Mouse (Mus musculus): ENCODE data around the gene Rgs3. TPM values are rescaled to one million over a fixed set of nuclear protein-coding genes. Genes with fewer than 3 reads are reported as not detected.

Gene Rgs3
- polyA plus RNA-seq, 1 experiment from 2014 or later, result 49.1 TPM

DNA sequence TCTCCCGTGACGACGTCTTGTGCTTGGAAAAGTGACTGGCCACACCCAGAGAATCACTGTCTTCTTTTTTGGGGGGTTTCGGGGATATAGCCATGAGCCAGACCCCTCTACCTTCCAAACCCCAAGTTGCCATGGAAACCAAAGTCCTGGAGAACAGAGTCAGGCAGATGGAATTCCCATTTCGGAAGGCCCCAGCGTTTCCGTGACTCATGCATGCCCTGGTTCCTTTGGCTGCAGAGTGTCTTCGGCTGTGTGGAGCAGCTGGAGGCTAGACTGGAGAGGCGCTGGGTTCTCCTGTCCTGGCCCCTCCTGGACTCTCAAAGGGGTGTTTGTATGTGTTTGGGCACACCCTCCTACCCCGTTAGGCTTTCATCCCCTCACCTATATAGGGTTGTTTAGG is 145.4 kb downstream of the Rgs3 start:
- no peak overlapping the region for H3K4me3 ChIP-seq (replicated peaks; ENCODE audit: low read depth, low read length)
- H3K27ac ChIP-seq (replicated peaks; ENCODE audit: low read depth, low read length), result no peak overlapping the region
- no peak for DNase-seq
- H3K9ac ChIP-seq (replicated peaks; ENCODE audit: low read length), result no peak overlapping the region
- 74% methylated on average over 10 of the region's 10 CpGs for WGBS
- no peak for ATAC-seq (ENCODE audit: low FRiP score, low TSS enrichment)
- no peak overlapping the region for H3K4me2 ChIP-seq (ENCODE audit: low read length)
- H3K27me3 ChIP-seq (ENCODE audit: control insufficient read depth, insufficient read depth, low read length), result no peaks in the 10 kb centered on the region
- no peaks in the 10 kb centered on the region; the same call in 1 of the 2 replicates for H3K4me1 ChIP-seq (ENCODE audit: control insufficient read depth, insufficient read depth, low read length)
- peaks cover 41% of the 10 kb centered on the region for H3K36me3 ChIP-seq (ENCODE audit: control insufficient read depth, insufficient read depth, low read length)
- no peaks in the 10 kb centered on the region for H3K9me3 ChIP-seq (ENCODE audit: control insufficient read depth, low read length)

DNA sequence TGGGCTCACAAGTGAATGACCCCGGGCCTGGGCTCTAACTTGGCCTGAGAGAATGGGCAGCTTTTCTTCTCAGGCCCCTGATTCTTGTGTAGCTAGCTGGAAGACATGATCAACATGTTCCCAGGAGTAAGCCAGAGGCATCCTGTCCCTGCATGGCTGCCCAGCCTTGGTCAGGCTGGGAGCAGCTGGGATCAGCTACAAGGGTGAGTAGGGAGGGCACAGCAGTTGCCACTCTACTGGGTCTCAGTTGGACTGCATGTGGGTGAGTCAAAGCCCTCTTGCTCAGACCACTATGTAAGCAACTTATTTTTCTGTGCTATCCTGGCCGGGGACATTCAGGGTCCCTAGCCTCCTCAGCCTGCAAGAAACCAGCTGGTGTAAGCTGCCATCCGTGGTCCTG is 146.1 kb downstream of the Rgs3 start:
- DNase-seq, result no peak
- peaks cover 33% of the 10 kb centered on the region for H3K36me3 ChIP-seq (ENCODE audit: control insufficient read depth, insufficient read depth, low read length)
- ATAC-seq (ENCODE audit: low FRiP score, low TSS enrichment), result 0 out of 2 replicates have a peak, but pooled peaks have one; percentile 19
- H3K4me1 ChIP-seq (ENCODE audit: control insufficient read depth, insufficient read depth, low read length), result no peaks in the 10 kb centered on the region
- H3K27ac ChIP-seq (replicated peaks; ENCODE audit: low read depth, low read length), result no peak overlapping the region; the same call in 1 of the 2 replicates
- H3K27me3 ChIP-seq (ENCODE audit: control insufficient read depth, insufficient read depth, low read length), result no peaks in the 10 kb centered on the region
- 52% methylated on average over 3 of the region's 3 CpGs for WGBS
- no peak overlapping the region for H3K4me3 ChIP-seq (replicated peaks; ENCODE audit: low read depth, low read length)
- no peak overlapping the region for H3K9ac ChIP-seq (replicated peaks; ENCODE audit: low read length)
- no peak overlapping the region for H3K4me2 ChIP-seq (ENCODE audit: low read length)
- H3K9me3 ChIP-seq (ENCODE audit: control insufficient read depth, low read length), result no peaks in the 10 kb centered on the region

- no peak for DNase-seq
- Histone ChIP-seq H3K27me3 (ENCODE audit: control insufficient read depth, insufficient read depth, low read length) (no peaks in the 10 kb centered on the region), H3K36me3 (ENCODE audit: control insufficient read depth, insufficient read depth, low read length) (peaks cover 18% of the 10 kb centered on the region), H3K9ac (replicated peaks; ENCODE audit: low read length) (no peak overlapping the region), H3K4me3 (replicated peaks; ENCODE audit: low read depth, low read length) (no peak overlapping the region), H3K4me2 (ENCODE audit: low read length) (no peak overlapping the region), H3K9me3 (ENCODE audit: control insufficient read depth, low read length) (no peaks in the 10 kb centered on the region), H3K4me1 (ENCODE audit: control insufficient read depth, insufficient read depth, low read length) (no peaks in the 10 kb centered on the region), H3K27ac (replicated peaks; ENCODE audit: low read depth, low read length) (no peak overlapping the region)
- ATAC-seq (ENCODE audit: low FRiP score, low TSS enrichment), result no peak
- WGBS, result 79% methylated on average over 7 of the region's 7 CpGs
These were observed 148.4 kb downstream of the Rgs3 start for GRCm38 (mm10) chr4:62708084-62708483.

DNA sequence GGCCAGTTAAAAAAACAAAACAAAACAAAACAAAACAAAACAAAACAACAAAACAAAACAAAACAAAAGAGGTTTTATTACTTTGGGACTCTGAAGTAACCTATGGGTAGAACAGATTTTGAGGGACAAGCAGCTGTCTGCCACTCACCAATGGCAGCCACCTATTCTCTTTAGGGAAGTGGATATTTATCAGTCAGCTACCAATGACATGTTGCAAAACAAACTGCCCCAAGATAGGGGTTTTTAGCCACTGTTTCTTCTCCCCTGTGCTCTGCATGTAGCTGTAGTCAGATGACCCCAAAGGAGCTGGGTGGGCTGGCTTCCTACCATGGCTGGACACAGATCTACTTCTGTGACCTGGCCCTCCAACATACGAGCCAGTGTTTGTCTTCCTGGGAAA is 149.3 kb downstream of the Rgs3 start:
- no peak for DNase-seq
- no peak overlapping the region for H3K4me2 ChIP-seq (ENCODE audit: low read length)
- H3K36me3 ChIP-seq (ENCODE audit: control insufficient read depth, insufficient read depth, low read length), result peaks cover 9% of the 10 kb centered on the region
- H3K4me3 ChIP-seq (replicated peaks; ENCODE audit: low read depth, low read length), result no peak overlapping the region
- H3K27ac ChIP-seq (replicated peaks; ENCODE audit: low read depth, low read length), result no peak overlapping the region
- ATAC-seq (ENCODE audit: low FRiP score, low TSS enrichment), result no peak
- H3K27me3 ChIP-seq (ENCODE audit: control insufficient read depth, insufficient read depth, low read length), result no peaks in the 10 kb centered on the region
- H3K9ac ChIP-seq (replicated peaks; ENCODE audit: low read length), result no peak overlapping the region
- no peaks in the 10 kb centered on the region for H3K9me3 ChIP-seq (ENCODE audit: control insufficient read depth, low read length)
- H3K4me1 ChIP-seq (ENCODE audit: control insufficient read depth, insufficient read depth, low read length), result no peaks in the 10 kb centered on the region
- 78% methylated on average over 1 of the region's 1 CpGs for WGBS

DNA sequence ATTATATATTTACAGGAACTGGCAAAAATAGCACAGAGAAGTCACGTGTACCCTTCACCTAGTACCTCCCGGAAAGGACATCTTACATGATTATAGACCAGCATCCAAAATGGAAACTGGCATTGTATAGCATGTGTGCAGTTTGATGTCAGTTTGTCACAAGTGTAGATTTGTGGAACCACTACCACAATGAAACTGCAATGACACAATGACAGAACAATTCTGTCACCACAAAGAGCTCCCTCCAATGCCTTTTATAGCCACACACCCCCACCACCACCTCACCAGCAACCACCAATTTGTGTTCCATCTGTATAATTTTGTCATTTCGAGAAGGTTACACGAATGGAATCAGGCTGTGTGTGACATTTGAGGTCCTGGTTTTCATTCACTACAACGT is 149.8 kb downstream of the Rgs3 start:
- ATAC-seq (ENCODE audit: low FRiP score, low TSS enrichment) (no peak), DNase-seq (no peak)
- H3K4me3 ChIP-seq (replicated peaks; ENCODE audit: low read depth, low read length), result no peak overlapping the region
- H3K9me3 ChIP-seq (ENCODE audit: control insufficient read depth, low read length), result no peaks in the 10 kb centered on the region
- no peak overlapping the region for H3K4me2 ChIP-seq (ENCODE audit: low read length)
- H3K27ac ChIP-seq (replicated peaks; ENCODE audit: low read depth, low read length), result no peak overlapping the region
- peaks cover 5% of the 10 kb centered on the region; the same call in 1 of the 2 replicates for H3K36me3 ChIP-seq (ENCODE audit: control insufficient read depth, insufficient read depth, low read length)
- H3K4me1 ChIP-seq (ENCODE audit: control insufficient read depth, insufficient read depth, low read length), result no peaks in the 10 kb centered on the region
- H3K27me3 ChIP-seq (ENCODE audit: control insufficient read depth, insufficient read depth, low read length), result no peaks in the 10 kb centered on the region
- no peak overlapping the region for H3K9ac ChIP-seq (replicated peaks; ENCODE audit: low read length)
- 88% methylated on average over 5 of the region's 5 CpGs for WGBS

DNA sequence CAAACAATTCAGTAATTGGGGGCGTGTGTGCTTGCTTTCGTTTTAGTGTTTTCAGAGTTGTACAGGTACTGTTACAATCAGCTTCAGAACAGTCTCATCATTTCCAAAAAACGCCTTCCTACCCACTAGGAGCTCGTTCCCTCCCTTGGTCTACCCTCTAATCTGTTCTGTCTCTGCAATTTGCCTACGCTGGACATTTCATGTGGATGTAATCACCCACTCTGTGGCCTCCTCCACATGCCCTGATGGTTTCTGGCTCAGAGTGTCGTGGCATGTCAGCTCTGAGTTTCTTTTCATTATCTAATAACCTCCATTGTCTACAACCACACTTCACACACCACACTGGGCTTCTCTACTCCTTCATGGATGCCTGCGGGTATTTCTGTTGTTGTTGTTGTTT is 151.5 kb downstream of the Rgs3 start:
- Histone ChIP-seq H3K36me3 (ENCODE audit: control insufficient read depth, insufficient read depth, low read length) (no peaks in the 10 kb centered on the region), H3K27ac (replicated peaks; ENCODE audit: low read depth, low read length) (no peak overlapping the region), H3K4me3 (replicated peaks; ENCODE audit: low read depth, low read length) (no peak overlapping the region), H3K4me1 (ENCODE audit: control insufficient read depth, insufficient read depth, low read length) (no peaks in the 10 kb centered on the region), H3K4me2 (ENCODE audit: low read length) (no peak overlapping the region), H3K9ac (replicated peaks; ENCODE audit: low read length) (no peak overlapping the region), H3K27me3 (ENCODE audit: control insufficient read depth, insufficient read depth, low read length) (no peaks in the 10 kb centered on the region), H3K9me3 (ENCODE audit: control insufficient read depth, low read length) (no peaks in the 10 kb centered on the region)
- 86% methylated on average over 7 of the region's 7 CpGs for WGBS
- ATAC-seq (ENCODE audit: low FRiP score, low TSS enrichment) (no peak), DNase-seq (no peak)

DNA sequence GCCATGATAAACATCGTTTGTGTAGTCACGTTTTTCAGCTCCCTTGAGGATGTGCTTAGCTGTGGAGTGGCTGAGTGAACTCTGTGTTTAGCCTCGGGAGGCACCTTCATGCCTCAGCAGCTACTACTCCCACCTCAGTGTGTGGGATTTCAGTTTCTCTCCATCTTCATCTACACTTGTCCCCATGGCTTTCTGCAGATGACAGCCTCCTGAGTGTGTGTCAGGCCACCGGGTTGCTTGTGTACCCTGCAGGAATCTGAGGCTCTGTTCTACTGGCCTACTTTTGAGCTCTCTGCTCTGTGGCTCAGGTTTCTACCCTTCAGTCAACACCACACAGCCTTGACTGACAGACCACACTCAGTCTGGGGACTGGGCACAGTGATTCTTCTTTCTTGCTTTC is 151.9 kb downstream of the Rgs3 start:
- no peak overlapping the region for H3K4me3 ChIP-seq (replicated peaks; ENCODE audit: low read depth, low read length)
- WGBS, result 83% methylated on average over 4 of the region's 4 CpGs
- H3K4me2 ChIP-seq (ENCODE audit: low read length), result no peak overlapping the region
- no peaks in the 10 kb centered on the region for H3K36me3 ChIP-seq (ENCODE audit: control insufficient read depth, insufficient read depth, low read length)
- no peaks in the 10 kb centered on the region for H3K27me3 ChIP-seq (ENCODE audit: control insufficient read depth, insufficient read depth, low read length)
- H3K27ac ChIP-seq (replicated peaks; ENCODE audit: low read depth, low read length), result no peak overlapping the region
- ATAC-seq (ENCODE audit: low FRiP score, low TSS enrichment), result no peak
- no peaks in the 10 kb centered on the region for H3K4me1 ChIP-seq (ENCODE audit: control insufficient read depth, insufficient read depth, low read length)
- no peaks in the 10 kb centered on the region for H3K9me3 ChIP-seq (ENCODE audit: control insufficient read depth, low read length)
- DNase-seq, result no peak
- no peak overlapping the region for H3K9ac ChIP-seq (replicated peaks; ENCODE audit: low read length)

GRCm38 (mm10) chr4:62720861-62721260 is 161.2 kb downstream of the Rgs3 start:
- Histone ChIP-seq H3K4me1 (ENCODE audit: control insufficient read depth, insufficient read depth, low read length) (no peaks in the 10 kb centered on the region), H3K36me3 (ENCODE audit: control insufficient read depth, insufficient read depth, low read length) (no peaks in the 10 kb centered on the region), H3K27ac (replicated peaks; ENCODE audit: low read depth, low read length) (no peak overlapping the region), H3K4me2 (ENCODE audit: low read length) (no peak overlapping the region), H3K4me3 (replicated peaks; ENCODE audit: low read depth, low read length) (no peak overlapping the region), H3K27me3 (ENCODE audit: control insufficient read depth, insufficient read depth, low read length) (no peaks in the 10 kb centered on the region), H3K9ac (replicated peaks; ENCODE audit: low read length) (no peak overlapping the region), H3K9me3 (ENCODE audit: control insufficient read depth, low read length) (no peaks in the 10 kb centered on the region)
- no peak for DNase-seq
- ATAC-seq (ENCODE audit: low FRiP score, low TSS enrichment), result no peak

DNA sequence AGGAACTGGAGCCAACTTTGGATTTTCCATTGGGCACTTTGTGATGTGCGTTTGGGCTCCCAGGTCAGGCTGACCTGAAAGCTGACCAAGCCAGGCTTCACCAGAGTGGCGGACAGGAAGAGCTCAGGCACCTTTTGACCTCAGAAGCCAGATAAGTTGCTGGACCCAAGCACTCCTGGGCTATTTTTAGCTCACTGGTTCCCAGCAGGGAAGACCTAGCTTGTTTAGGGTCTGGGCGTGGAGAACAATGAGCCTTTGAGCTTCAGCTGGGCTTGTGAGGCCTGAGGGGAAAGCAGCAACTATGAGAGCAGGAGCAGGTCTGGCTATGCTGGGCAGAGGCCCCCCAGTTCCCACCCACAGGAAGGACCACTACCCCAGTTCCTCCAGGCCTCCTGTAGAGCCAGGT is 162.4 kb downstream of the Rgs3 start:
- Histone ChIP-seq H3K36me3 (ENCODE audit: control insufficient read depth, insufficient read depth, low read length) (no peaks in the 10 kb centered on the region), H3K4me1 (ENCODE audit: control insufficient read depth, insufficient read depth, low read length) (no peaks in the 10 kb centered on the region), H3K4me3 (replicated peaks; ENCODE audit: low read depth, low read length) (no peak overlapping the region), H3K27me3 (ENCODE audit: control insufficient read depth, insufficient read depth, low read length) (no peaks in the 10 kb centered on the region), H3K9me3 (ENCODE audit: control insufficient read depth, low read length) (no peaks in the 10 kb centered on the region), H3K27ac (replicated peaks; ENCODE audit: low read depth, low read length) (0 out of 2 replicates have a peak overlapping the region, but pooled peaks have one; percentile 32), H3K9ac (replicated peaks; ENCODE audit: low read length) (no peak overlapping the region), H3K4me2 (ENCODE audit: low read length) (no peak overlapping the region)
- DNase-seq (no peak), ATAC-seq (ENCODE audit: low FRiP score, low TSS enrichment) (no peak)
- 48% methylated on average over 3 of the region's 3 CpGs for WGBS

Data from midbrain, embryonic 14.5 days (tissue).